Mouse (Mus musculus): ENCODE measurements around the gene Spaca9. TPM values are rescaled to one million over a fixed set of nuclear protein-coding genes. Genes with fewer than 3 reads are reported as not detected.

Spaca9 gene
- under 1 TPM in 3 of 4 experiments, not detected in 1; 0.52 to 0.77 (median 0.75) TPM for total RNA-seq (2022)

DNA sequence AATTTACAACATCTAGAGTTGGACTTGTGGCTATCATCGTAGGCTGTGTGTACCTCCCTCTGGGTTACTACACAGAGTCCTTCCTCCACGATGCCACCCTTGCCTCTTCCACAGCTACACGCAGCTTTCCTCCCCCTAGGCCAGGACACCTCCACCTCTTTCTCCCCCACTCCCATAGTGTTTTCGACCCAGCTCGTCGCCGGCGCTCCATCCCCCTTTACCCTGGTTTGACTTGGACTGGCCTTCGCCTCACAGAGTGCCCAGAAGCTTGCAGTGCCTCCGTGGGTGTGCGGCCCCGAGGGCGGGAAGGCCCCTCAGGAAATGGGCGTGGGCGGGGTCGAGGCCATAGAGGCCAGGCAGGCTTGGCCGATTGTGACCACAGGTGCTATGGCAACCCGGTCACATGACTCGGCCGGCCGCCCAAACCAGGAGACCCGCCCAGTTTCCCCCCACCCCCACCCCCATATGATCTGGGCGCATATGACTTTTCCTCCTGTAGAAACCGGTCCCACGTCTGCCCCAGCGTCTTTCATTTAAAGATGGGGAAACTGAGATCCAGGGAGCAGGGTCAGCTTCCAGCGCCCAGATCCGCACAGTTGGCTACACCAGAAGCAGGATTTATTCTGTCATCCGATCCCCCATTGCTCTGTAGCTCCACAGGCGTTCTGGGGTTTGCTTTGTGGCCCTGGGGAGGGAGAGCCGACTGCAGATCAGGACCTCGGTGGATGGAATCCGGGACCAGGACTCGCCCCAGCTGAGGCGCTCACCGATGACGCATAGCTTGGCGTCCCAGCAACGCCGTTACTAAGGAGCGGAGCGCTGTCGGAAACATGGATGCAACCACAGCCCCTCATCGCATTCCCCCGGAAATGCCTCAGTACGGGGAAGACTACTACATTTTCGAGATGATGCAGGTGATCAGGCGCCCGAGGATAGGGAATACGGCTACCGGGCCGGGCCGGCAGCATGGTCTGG lies at the start of gene Spaca9, which contains the start of gene Ak8:
TSS of gene Spaca9 (minus strand) at position 367 of the 975 bp plus-strand sequence.
TSS of gene Ak8 (plus strand) at position 804 of the 975 bp plus-strand sequence.
- DNase-seq: peak; percentile 71

DNA sequence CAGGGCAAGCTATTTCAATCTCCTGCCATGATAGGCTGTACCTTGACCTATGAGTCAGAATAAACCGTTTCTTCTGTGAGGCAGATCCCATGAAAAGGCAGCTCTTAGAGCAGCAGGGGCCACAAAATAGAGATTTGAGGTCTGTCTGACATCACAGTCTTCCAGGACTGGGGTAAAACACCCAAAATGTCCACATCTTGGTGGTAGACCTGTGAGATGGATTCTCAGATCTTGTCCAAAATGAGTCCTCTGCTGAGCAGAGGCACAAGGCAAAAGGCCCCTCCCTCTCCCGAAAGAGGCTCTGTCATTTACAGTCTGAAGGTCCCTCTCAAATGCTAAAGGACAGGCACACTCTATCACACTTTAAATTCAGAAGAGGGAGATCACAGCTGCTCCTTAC lies 48.2 kb upstream of the Spaca9 start:
- peak; percentile 23 for DNase-seq

DNA sequence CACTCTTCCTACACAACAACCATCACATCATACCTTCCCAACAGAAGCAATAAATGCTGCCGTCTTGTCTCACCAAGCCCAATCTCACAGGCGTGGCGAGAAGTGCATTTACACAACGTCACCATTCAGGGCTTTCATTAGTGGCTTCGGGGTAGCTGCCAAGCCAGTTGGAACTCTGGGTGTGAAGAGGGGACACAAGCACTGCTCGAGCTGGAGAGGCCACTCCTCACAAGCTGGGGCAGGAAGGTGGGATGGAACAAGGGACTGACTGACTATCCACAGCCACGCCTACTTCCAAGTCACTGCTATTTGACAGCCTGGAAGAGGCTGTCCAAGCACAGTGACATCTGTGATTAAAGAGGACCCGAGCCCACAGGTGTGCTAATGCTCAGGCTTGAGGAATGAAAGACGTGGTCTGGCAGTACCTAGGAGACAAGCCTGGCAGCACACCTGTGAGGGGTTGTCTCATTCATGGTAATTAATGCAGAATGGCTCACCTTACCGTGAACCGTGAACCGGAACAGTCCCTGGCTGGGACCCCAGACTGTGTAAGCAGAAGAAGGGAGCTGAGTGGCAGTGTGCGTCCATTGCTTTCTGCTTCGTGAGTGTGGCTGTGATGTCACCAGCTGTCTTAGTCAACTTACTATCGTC lies 47.3 kb upstream of the Spaca9 start:
- no peak for DNase-seq

GRCm38 (mm10) chr2:28742701-28743100 lies 43.2 kb upstream of the Spaca9 start:
- no peak for DNase-seq

DNA sequence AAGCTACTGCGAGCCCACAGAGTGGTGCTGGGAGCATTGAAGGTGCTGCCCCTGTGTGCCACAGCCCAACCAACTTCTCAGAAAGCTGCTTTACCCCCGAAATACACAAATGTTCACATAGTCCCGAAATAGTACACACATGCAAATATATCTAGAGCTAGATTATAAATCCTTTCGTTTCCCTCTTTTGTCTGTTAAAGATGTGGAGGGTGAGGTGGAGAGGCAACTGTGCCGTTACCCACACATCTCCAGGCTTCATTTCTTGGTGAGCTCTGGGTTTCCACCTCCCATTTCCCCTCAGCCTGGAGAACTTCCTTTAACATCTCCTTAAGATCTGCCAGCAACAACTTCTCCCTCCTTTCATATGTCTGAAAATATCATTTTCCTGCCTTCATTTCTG lies 40.6 kb upstream of the Spaca9 start:
- no peak for DNase-seq

DNA sequence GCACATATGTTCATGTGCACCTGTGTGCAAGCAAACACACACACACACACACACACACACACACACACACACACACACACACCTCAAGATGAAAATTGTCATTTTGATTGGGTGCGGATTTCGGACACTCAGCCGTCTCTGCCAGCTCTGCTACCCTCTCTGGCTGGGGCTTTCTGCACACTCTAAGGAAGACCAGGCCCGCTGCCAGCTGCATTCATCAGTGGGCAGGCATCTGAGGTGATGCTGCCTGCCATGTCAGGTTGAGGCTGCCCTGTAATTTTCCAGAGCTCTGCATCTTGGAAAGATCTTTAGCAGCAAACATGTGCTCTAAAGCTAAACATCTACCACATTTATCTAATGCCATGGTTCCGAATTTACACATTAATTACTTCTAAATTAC lies 37.6 kb upstream of the Spaca9 start:
- no peak for DNase-seq

DNA sequence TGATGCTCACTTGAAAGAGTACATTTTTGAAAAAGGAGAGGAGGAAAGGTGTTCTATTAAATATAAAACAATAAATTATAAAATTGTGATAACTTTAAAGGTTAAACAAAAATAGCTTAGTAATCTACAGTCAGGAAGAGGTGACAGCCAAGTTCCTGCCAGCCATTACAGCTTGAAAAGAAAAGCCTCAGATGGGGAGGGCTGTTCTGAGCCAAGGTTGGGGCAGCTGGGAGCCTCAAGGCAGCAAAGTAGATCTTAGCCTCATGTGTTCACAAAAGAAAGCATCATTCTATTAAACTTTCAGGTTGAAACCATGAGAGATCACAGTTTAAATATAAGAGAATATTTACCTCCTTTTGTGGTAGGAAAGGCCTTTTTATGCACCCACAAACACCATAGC lies 31.1 kb upstream of the Spaca9 start:
- DNase-seq: no peak

- no peak for DNase-seq
These were observed 28.4 kb upstream of the Spaca9 start for GRCm38 (mm10) chr2:28727786-28728404.

- DNase-seq: no peak
These were observed 24.4 kb upstream of the Spaca9 start for GRCm38 (mm10) chr2:28723912-28724311.

GRCm38 (mm10) chr2:28722419-28722818 lies 22.9 kb upstream of the Spaca9 start:
- DNase-seq: no peak

- DNase-seq: no peak
These were observed 13.5 kb upstream of the Spaca9 start for GRCm38 (mm10) chr2:28713036-28713435.

GRCm38 (mm10) chr2:28706787-28707186 lies 7.3 kb upstream of the Spaca9 start:
- no peak for DNase-seq

DNA sequence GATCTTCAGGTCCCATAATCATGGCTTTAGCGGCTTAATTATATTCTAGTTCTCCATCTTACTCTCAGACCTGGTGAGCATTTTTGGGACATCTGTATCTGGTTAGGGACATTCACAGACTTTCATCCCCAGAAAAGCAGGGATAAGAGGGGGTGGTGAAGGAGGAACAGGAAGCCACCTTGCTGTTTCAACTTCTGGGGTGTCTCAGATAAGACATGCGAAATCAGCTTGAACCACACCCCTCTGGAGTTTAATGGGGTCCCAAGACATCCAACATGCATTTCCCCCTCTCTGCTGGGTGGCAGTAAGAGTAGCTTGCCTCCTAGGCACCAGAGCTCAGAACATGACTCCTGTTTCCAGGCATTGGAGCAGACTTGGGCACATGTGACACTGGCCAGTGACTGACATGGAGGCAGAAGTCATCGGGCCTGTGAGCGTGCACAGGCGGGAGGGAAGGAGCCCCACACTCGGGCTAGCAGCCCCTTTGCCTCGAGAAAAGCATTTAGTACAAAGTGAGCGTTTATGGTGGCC lies 6.6 kb upstream of the Spaca9 start:
- no peak for DNase-seq

GRCm38 (mm10) chr2:28701646-28702262 lies 2.2 kb upstream of the Spaca9 start:
- no peak for DNase-seq

GRCm38 (mm10) chr2:28698566-28698965 lies 961 bp downstream of the Spaca9 start:
- no peak for DNase-seq

DNA sequence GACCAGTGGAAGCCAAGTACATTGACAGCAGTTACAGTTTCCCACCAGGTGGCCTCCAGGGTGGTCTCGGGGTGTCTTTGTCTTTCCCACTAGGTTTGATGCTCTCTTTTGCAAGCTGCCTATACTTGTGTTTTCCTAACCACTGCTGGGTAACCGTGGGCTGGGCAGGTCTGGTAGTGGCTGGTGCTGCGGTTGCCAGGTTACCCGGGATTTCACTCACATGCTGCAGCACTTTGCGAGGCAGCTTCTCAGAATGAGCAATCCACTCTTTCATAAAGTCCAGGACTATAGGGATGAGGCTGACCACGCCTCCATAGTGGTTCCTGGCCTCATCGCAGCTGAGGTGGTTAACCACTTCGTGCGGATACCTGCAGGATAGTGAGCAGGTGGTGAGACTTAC lies 6.8 kb downstream of the Spaca9 start:
- DNase-seq: no peak

- no peak for DNase-seq
These were observed 11.1 kb downstream of the Spaca9 start for GRCm38 (mm10) chr2:28688431-28688830.

GRCm38 (mm10) chr2:28685895-28686294 lies 13.6 kb downstream of the Spaca9 start:
- DNase-seq: no peak

GRCm38 (mm10) chr2:28681718-28682117 lies 17.8 kb downstream of the Spaca9 start:
- peak; percentile 38 for DNase-seq

DNA sequence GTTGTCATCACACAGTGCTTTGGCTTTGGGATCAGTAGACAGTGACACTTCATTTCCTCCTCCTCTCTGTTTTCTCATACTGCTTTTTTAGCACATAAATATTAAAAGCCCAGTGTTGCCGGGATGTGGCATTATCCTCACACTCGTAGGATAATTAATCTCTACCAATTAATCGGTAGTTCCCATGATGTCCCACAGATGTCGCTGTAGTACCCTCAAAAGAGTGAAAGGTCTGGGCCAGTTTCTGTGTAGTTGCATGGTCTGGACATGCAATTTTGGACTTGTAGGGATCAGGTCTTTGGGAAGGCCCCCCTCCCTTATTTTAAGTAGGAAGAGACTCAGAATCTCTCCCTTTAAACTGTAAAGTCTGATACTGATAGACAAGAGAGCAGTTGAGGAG lies 18.8 kb downstream of the Spaca9 start:
- DNase-seq: no peak

GRCm38 (mm10) chr2:28676005-28676404 lies 23.5 kb downstream of the Spaca9 start:
- DNase-seq: no peak

GRCm38 (mm10) chr2:28671438-28671837 lies 28.1 kb downstream of the Spaca9 start:
- DNase-seq: no peak
